ENCODE assay signal across 16 mouse cellular contexts in genomic region chr2:34973087-34973486, GRCm38 (mm10). TPM values are rescaled to one million over a fixed set of nuclear protein-coding genes. Genes with fewer than 3 reads are reported as not detected.
"Had no signal": no experiment of that assay in that cellular context is flagged by ENCODE, and none has a peak within 500 bp of the region (broad histone marks: within the 10 kb centered on the region; RNA-seq: fewer than 3 reads in every experiment).

No protein-coding gene starts in this region.

- DNase-seq: forebrain, postnatal 0 days; gastrocnemius, adult 2 months; gastrocnemius, postnatal 10 days; gastrocnemius, postnatal 25 days; heart, adult 18-20 months; heart, postnatal 10 days; heart, postnatal 4 days; kidney, adult 11 months; kidney, adult 2 months; kidney, adult 9 months; kidney, postnatal 14 days; kidney, postnatal 36 days; layer of hippocampus, adult 9-11 months; layer of hippocampus, postnatal 36 days; liver had no signal

RNA-seq across cellular contexts. Expression of gene Traf1, which starts 11.5 kb away (rescaled TPM):
- polyA plus RNA-seq: limb, embryonic 10.5 days had no signal
